Comparison of ENCODE assay signal across 8 mouse cellular contexts in the genomic region with DNA sequence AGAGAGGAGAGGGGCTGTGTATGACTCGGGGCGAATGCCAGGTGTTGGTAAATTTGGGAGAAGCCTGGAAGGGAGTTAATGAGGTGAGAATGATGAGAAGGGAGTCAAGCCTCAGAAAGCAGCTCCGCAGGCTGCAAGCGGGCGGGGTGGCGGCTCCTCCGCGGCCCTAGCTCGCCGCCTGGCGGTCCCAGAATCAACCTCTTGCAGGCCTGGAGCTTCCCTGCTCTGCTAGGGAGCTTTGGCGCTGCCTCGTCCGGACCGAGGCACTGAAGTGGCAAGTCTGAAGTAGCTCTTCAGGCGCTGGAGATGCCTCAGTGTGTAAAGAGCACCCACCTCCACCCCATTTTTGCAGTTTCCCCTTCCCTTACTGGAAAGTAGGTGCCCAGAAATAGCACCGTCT. TPM values are rescaled to one million over a fixed set of nuclear protein-coding genes. Genes with fewer than 3 reads are reported as not detected.
DNase-seq lines count a peak whose midpoint lies in the region; ATAC-seq and TF ChIP-seq lines count a peak whose summit lies in the region.

No protein-coding gene starts in this region.

- no peak overlapping the region for H3K4me3 ChIP-seq in cortical plate, adult 2 months (ENCODE audit: insufficient read depth, low read length)

- peak; percentile 55 for ATAC-seq in inflammation-experienced regulatory T-cells, adult 6 months
- peak; percentile 73 for ATAC-seq in megakaryocyte-erythroid progenitor cell, adult 5-6 weeks (replicated peaks; ENCODE audit: low FRiP score, low TSS enrichment, poor library complexity, severe bottlenecking)
- ATAC-seq in activated CD4-positive, CD25-positive, alpha-beta regulatory T cell, adult 4 months = no peak

- peak; percentile 89 for DNase-seq in adrenal gland, adult 2 months
- peak; percentile 87 for DNase-seq in gastrocnemius, postnatal 14 days
- DNase-seq in left cerebral cortex, postnatal 14 days (ENCODE audit: low spot score in 2 of 2) = peak; percentile 78 to 82
- peak; percentile 79 for DNase-seq in right cerebral cortex, postnatal 4 days

- no peak for TF ChIP-seq POLR2A in cortical plate, adult 2 months (IDR thresholded peaks at IDR 0.05; ENCODE audit: extremely low read depth, insufficient read depth, low read length)

- intact Hi-C loops in gastrocnemius, postnatal 14 days (cut with DNase I; ENCODE audit: low total_unique reads) = loop anchor here (5.0 kb wide), 1 partner anchor 96 kb away; no protein-coding TSS in a partner anchor
- intact Hi-C loops in left cerebral cortex, postnatal 14 days (cut with DNase I) = loop anchor here (5.0 kb wide), 1 partner anchor 239 kb away; no protein-coding TSS in a partner anchor

- H3K27ac ChIP-seq in cortical plate, adult 2 months (ENCODE audit: insufficient read depth, low read length) = no peak overlapping the region

- TF ChIP-seq CTCF in cortical plate, adult 2 months (IDR thresholded peaks at IDR 0.05; ENCODE audit: extremely low read depth, insufficient read depth, low read length) = peak; percentile 53

- peaks cover 1% of the 10 kb centered on the region; the same call in 1 of the 2 replicates for H3K4me1 ChIP-seq in cortical plate, adult 2 months (ENCODE audit: control insufficient read depth, insufficient read depth, low read length)

RNA-seq across cellular contexts. Expression of a gene that starts 3.0 kb away (rescaled TPM):
- 1 to 10 TPM in 1 of 2 experiments, under 1 TPM in 1; 0.69 to 4.9 TPM for total RNA-seq in adrenal gland, adult 2 months (2021)
- 6.3 and 13.2 TPM in 2 replicates for polyA plus RNA-seq in adrenal gland, adult 2 months (2012; rRNA removed)
- polyA plus RNA-seq in cortical plate, adult 2 months (2012; rRNA removed) = 0.69 and 0.78 TPM in 2 replicates
- 1 to 10 TPM; 6.1 to 7.9 TPM for total RNA-seq in gastrocnemius, postnatal 14 days (2021)
- polyA plus RNA-seq in inflammation-experienced regulatory T-cells, adult 6 months (2017; shearing (Covaris generic)) = not detected
- under 1 TPM; 0.15 to 0.42 TPM for total RNA-seq in left cerebral cortex, postnatal 14 days (2021)
- total RNA-seq in megakaryocyte-erythroid progenitor cell, adult 5-6 weeks (2014; fragmentation: Nextera tagmentation) = not detected in 2 replicates
- not detected in 2 replicates for total RNA-seq in megakaryocyte-erythroid progenitor cell, adult 5-6 weeks (2017)
- not detected for polyA plus RNA-seq in activated CD4-positive, CD25-positive, alpha-beta regulatory T cell, adult 4 months (2017; shearing (Covaris generic))
